In the genomic region with DNA sequence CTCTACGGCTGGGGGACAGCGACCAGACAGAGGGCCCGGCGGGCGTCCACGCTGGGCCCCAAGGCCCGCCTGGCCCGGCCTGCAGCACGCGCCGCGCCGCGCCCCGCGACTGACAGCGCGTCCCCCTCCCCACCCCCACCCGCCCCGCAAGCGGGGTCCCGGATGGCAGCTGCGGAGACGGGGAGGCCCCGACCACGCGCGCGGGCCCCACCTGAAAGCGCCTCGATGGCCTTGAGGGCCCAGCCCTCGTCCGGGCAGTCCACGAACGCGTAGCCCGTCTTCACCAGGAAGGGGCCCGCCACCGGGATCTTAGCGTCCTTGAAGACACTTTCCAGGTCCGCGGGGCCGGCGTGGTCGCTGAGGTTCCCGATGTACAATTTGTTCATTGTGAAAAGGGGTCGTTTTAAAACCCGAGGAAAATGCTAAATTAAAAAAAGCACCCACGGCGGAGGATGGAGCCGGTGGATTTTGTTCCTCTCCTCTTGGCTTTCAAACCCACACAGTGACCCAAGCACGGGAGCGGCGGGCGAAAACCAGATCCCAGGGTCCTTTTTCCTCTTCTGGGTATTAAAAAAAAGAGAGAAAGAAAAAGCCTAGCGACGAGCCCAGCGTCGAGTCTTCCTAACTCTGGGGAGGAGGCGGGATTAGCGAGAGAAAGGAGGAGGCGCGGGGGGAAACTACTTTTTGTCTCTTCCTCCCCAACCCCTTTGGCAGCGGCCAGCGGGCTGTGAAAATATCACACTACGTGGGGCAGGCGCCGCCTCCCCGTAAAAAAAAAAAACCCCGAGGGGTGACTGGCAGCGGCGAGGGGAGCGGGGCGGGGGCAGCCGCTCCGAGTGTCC, we compare ENCODE assay signal across 1 mouse cellular context.
A peak's percentile ranks its signal among the peaks of the same experiment; 100 is the strongest.
TF ChIP-seq lines count a peak whose summit lies in the region.

No protein-coding gene starts in this region.

TF ChIP-seq in CH12.LX, 34 proteins besides CTCF, POLR2A, EP300 and RAD21 (continued from another document):
- TF ChIP-seq ETS1 (conservative IDR thresholded peaks at IDR 0.05; ENCODE audit: low read depth, low read length): no peak
- no peak for TF ChIP-seq PAX5 (IDR thresholded peaks at IDR 0.05; ENCODE audit: low read length)
- no peak for TF ChIP-seq ZC3H11A (IDR thresholded peaks at IDR 0.05; ENCODE audit: low read depth, low read length)
- TF ChIP-seq E2F4 (IDR thresholded peaks at IDR 0.05; ENCODE audit: insufficient replicate concordance, low read depth, low read length): no peak
- no peak for TF ChIP-seq CHD1 (IDR thresholded peaks at IDR 0.05; ENCODE audit: low read depth, low read length)
- TF ChIP-seq USF1 (IDR thresholded peaks at IDR 0.05; ENCODE audit: low read depth, low read length): no peak
- TF ChIP-seq ELF1 (IDR thresholded peaks at IDR 0.05; ENCODE audit: low read depth, low read length): peak; percentile 13; the same call in 1 of the 2 replicates
- TF ChIP-seq BHLHE40 (IDR thresholded peaks at IDR 0.05; ENCODE audit: low read depth, low read length): no peak
- TF ChIP-seq JUND (conservative IDR thresholded peaks at IDR 0.05; ENCODE audit: low read depth, low read length): no peak
- TF ChIP-seq ZNF384 (IDR thresholded peaks at IDR 0.05; ENCODE audit: low read depth, low read length): no peak
- no peak for TF ChIP-seq KAT2A (IDR thresholded peaks at IDR 0.05; ENCODE audit: insufficient replicate concordance, low read length)
- TF ChIP-seq MYC (IDR thresholded peaks at IDR 0.05; ENCODE audit: low read depth, low read length): no peak
- TF ChIP-seq TCF12 (IDR thresholded peaks at IDR 0.05; ENCODE audit: low read depth, low read length): peak; percentile 69; the same call in 1 of the 2 replicates
- peak; percentile 60 for TF ChIP-seq NELFE (IDR thresholded peaks at IDR 0.05; ENCODE audit: low read depth, low read length)
- no peak for TF ChIP-seq JUN (IDR thresholded peaks at IDR 0.05; ENCODE audit: insufficient read depth, low read depth, low read length)
